ENCODE assay signal across 8 mouse cellular contexts in the genomic region with DNA sequence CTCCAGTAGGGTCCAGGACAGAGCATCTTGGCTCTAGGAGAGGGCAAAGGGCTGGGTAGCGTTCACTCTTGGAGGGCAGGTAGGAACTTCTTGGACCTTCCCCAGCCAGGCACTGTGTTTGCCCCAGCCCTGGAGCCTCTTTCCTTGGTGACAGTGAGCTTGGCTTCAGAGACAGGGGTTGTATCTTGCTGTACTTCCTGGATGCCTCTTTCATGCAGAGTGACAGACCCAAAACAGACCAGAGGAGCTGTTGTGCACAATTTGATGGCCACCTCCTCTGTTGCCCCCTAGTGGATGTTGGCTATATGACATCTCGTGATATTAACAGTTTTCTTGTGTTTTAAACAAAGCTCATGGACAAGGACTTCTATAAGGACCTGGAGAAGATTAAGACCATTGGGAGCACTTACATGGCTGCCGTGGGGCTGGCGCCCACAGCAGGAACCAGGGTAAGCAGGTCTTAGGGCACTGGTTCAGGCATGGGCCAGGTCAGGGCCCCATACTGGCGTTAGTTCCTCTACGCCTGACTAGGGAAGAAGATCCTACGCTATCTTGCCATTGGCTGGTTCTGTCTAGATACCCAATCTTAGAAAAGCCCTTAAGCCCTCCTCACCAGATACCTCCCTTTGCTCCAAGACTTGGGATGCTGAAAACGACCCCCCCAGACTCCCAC. TPM values are rescaled to one million over a fixed set of nuclear protein-coding genes. Genes with fewer than 3 reads are reported as not detected.
A peak's percentile ranks its signal among the peaks of the same experiment; 100 is the strongest.
DNase-seq lines count a peak whose midpoint lies in the region; ATAC-seq and TF ChIP-seq lines count a peak whose summit lies in the region.

No protein-coding gene starts in this region.

- no peak overlapping the region for H3K4me3 ChIP-seq in forebrain, embryonic 14.5 days (ENCODE audit: low read depth, low read length)
- H3K4me3 ChIP-seq in midbrain, postnatal 0 days (ENCODE audit: low read depth, low read length): no peak overlapping the region

- WGBS in forebrain, embryonic 14.5 days: 76% methylated on average over 8 of the region's 8 CpGs
- WGBS in midbrain, postnatal 0 days: 77% methylated on average over 8 of the region's 8 CpGs

- peak; percentile 44; the same call in 1 of the 2 replicates for ATAC-seq in forebrain, embryonic 14.5 days
- ATAC-seq in midbrain, postnatal 0 days (ENCODE audit: low FRiP score): 0 out of 2 replicates have a peak, but pooled peaks have one; percentile 29

- no peaks in the 10 kb centered on the region for H3K4me1 ChIP-seq in forebrain, embryonic 14.5 days (ENCODE audit: control insufficient read depth, insufficient read depth, low read length)
- no peaks in the 10 kb centered on the region; the same call in 1 of the 2 replicates for H3K4me1 ChIP-seq in midbrain, postnatal 0 days (ENCODE audit: insufficient read depth, low read length)

- intact Hi-C loops in left cerebral cortex, postnatal 36 days (cut with DNase I): loop anchor here (5.0 kb wide), 1 partner anchor 504 kb away; the partner anchor contains the start of gene Ramp3

- no peaks in the 10 kb centered on the region for H3K9me3 ChIP-seq in forebrain, embryonic 14.5 days (replicated peaks; ENCODE audit: control insufficient read depth, low read length)
- no peaks in the 10 kb centered on the region for H3K9me3 ChIP-seq in midbrain, postnatal 0 days (ENCODE audit: low read length)

- peak; percentile 24 for DNase-seq in left cerebral cortex, adult 11 months (ENCODE audit: low spot score)
- no peak for DNase-seq in left cerebral cortex, postnatal 36 days (ENCODE audit: low spot score in 2 of 2)
- DNase-seq in ZHBTc4 (ENCODE audit: low read depth, low spot score): peak; percentile 85
- DNase-seq in forebrain, embryonic 14.5 days (ENCODE audit: low spot score): peak; percentile 67
- peak; percentile 38 to 41 for DNase-seq in kidney, postnatal 36 days
- DNase-seq in midbrain, postnatal 0 days (ENCODE audit: low spot score): peak; percentile 70
- DNase-seq in spleen, adult 18-20 months: no peak
- DNase-seq in urinary bladder, adult 2 months (ENCODE audit: low spot score): no peak

- peak; percentile 92 for TF ChIP-seq CTCF in midbrain, postnatal 0 days (IDR thresholded peaks at IDR 0.05)

- H3K27me3 ChIP-seq in forebrain, embryonic 14.5 days (replicated peaks; ENCODE audit: control insufficient read depth, insufficient read depth, low read length): no peaks in the 10 kb centered on the region
- no peaks in the 10 kb centered on the region for H3K27me3 ChIP-seq in midbrain, postnatal 0 days (ENCODE audit: insufficient read depth, low read length)

- H3K36me3 ChIP-seq in forebrain, embryonic 14.5 days (ENCODE audit: control insufficient read depth, insufficient read depth, low read length): no peaks in the 10 kb centered on the region
- peaks cover 21% of the 10 kb centered on the region for H3K36me3 ChIP-seq in midbrain, postnatal 0 days (ENCODE audit: insufficient read depth, low read length)

- no peak overlapping the region for H3K4me2 ChIP-seq in forebrain, embryonic 14.5 days (ENCODE audit: low read length)
- no peak overlapping the region for H3K4me2 ChIP-seq in midbrain, postnatal 0 days (ENCODE audit: low read depth, low read length, poor library complexity, severe bottlenecking)

- no peak overlapping the region for H3K27ac ChIP-seq in forebrain, embryonic 14.5 days (ENCODE audit: low read depth, low read length)
- no peak overlapping the region for H3K27ac ChIP-seq in midbrain, postnatal 0 days (ENCODE audit: low read depth, low read length)

- no peak overlapping the region for H3K9ac ChIP-seq in forebrain, embryonic 14.5 days (ENCODE audit: low read length)
- H3K9ac ChIP-seq in midbrain, postnatal 0 days (replicated peaks; ENCODE audit: low read length, poor library complexity, severe bottlenecking): no peak overlapping the region

RNA-seq across cellular contexts. Expression of gene Gm11985, which starts 26.7 kb away (rescaled TPM):
- total RNA-seq in left cerebral cortex, postnatal 36 days (2021): not detected
- polyA plus RNA-seq in forebrain, embryonic 14.5 days (2014; fragmentation: Nextera tagmentation; extraction: Ambion mirVana): not detected in 2 replicates
- total RNA-seq in midbrain, postnatal 0 days (2014; rRNA removed): not detected in 2 replicates
- not detected in 2 replicates for polyA plus RNA-seq in midbrain, postnatal 0 days (2015; fragmentation: Nextera tagmentation; extraction: Ambion mirVana)
- not detected in 2 replicates for polyA plus RNA-seq in urinary bladder, adult 2 months (2012; rRNA removed)

RNA-seq across cellular contexts. Expression of gene Igfbp1, which starts 35.9 kb away (rescaled TPM):
- not detected for total RNA-seq in left cerebral cortex, postnatal 36 days (2021)
- 0.14 and 0.19 TPM in 2 replicates for polyA plus RNA-seq in forebrain, embryonic 14.5 days (2014; fragmentation: Nextera tagmentation; extraction: Ambion mirVana)
- total RNA-seq in midbrain, postnatal 0 days (2014; rRNA removed): not detected in 2 replicates
- 0.11 TPM in 1 of 2 replicates, not detected in the other for polyA plus RNA-seq in midbrain, postnatal 0 days (2015; fragmentation: Nextera tagmentation; extraction: Ambion mirVana)
- not detected in 2 replicates for polyA plus RNA-seq in urinary bladder, adult 2 months (2012; rRNA removed)

RNA-seq across cellular contexts. Expression of gene Igfbp3, which starts 52.1 kb away (rescaled TPM):
- total RNA-seq in left cerebral cortex, postnatal 36 days (2021): 10 to 100 TPM in 1 of 2 experiments, 1 to 10 TPM in 1; 8.5 to 12.3 TPM
- 29.7 and 35.5 TPM in 2 replicates for polyA plus RNA-seq in forebrain, embryonic 14.5 days (2014; fragmentation: Nextera tagmentation; extraction: Ambion mirVana)
- total RNA-seq in midbrain, postnatal 0 days (2014; rRNA removed): 33.6 and 38.0 TPM in 2 replicates
- polyA plus RNA-seq in midbrain, postnatal 0 days (2015; fragmentation: Nextera tagmentation; extraction: Ambion mirVana): 19.4 and 21.0 TPM in 2 replicates
- polyA plus RNA-seq in urinary bladder, adult 2 months (2012; rRNA removed): 58.3 and 74.0 TPM in 2 replicates

Comparison
In these comparisons a context has a peak if more than half of its experiments do, and no peak if none do; other contexts are left out.
1. DNase-seq: peak in left cerebral cortex, adult 11 months (single experiment), ZHBTc4 (single experiment), forebrain, embryonic 14.5 days (single experiment), kidney, postnatal 36 days (2 of 2) and midbrain, postnatal 0 days (single experiment); none in left cerebral cortex, postnatal 36 days (0 of 2), spleen, adult 18-20 months (0 of 2) and urinary bladder, adult 2 months (single experiment).